Mouse (Mus musculus) small intestine, adult 2 months (tissue): Measurements from ENCODE around the gene Dock3.

Source experiments
- CTCF ChIP-seq: fragments of 200-500 bp; IDR thresholded peaks from 2 replicates; pipeline ENCODE4 v1.5.1; 2012; ENCODE audit warnings: low read depth, mild to moderate bottlenecking, control low read depth, inconsistent platforms, low read length, moderate library complexity, mixed read lengths; ENCODE audit not compliant: insufficient replicate concordance, insufficient read length; ENCODE audit errors: extremely low read depth
- POLR2A ChIP-seq: fragments of 200-500 bp; IDR thresholded peaks from 2 replicates; pipeline ENCODE4 v1.6.1; 2012; ENCODE audit warnings: low read depth, mild to moderate bottlenecking, control low read depth, inconsistent platforms, low read length, moderate library complexity

GRCm38 (mm10) chr9:107275710-107276109, 44.0 kb upstream of the Dock3 start:
- TF ChIP-seq CTCF (no peak), POLR2A (no peak)
